Mouse (Mus musculus): ENCODE measurements around the gene Pbld2. TPM values are rescaled to one million over a fixed set of nuclear protein-coding genes. Genes with fewer than 3 reads are reported as not detected.

The Pbld2 gene
- polyA plus RNA-seq, 1 experiment: 1.7 TPM

- DNase-seq (ENCODE audit: low read depth): peak; percentile 95
Observed at GRCm38 (mm10) chr10:63026156-63026794, 2.2 kb downstream of the Pbld2 start.

GRCm38 (mm10) chr10:63026795-63027160 lies 2.7 kb downstream of the Pbld2 start:
- no peak for TF ChIP-seq CTCF (IDR thresholded peaks at IDR 0.05; ENCODE audit: borderline replicate concordance, extremely low read depth, insufficient read depth, insufficient read length)
- no peak for TF ChIP-seq POLR2A (IDR thresholded peaks at IDR 0.05; ENCODE audit: borderline replicate concordance, extremely low read depth, insufficient read depth, insufficient read length, poor library complexity, severe bottlenecking)
- DNase-seq (ENCODE audit: low read depth): peak; percentile 56

More at GRCm38 (mm10) chr10:63026156-63026794, 2.2 kb downstream of the Pbld2 start:
- TF ChIP-seq CTCF (IDR thresholded peaks at IDR 0.05; ENCODE audit: borderline replicate concordance, extremely low read depth, insufficient read depth, insufficient read length): no peak
- TF ChIP-seq POLR2A (IDR thresholded peaks at IDR 0.05; ENCODE audit: borderline replicate concordance, extremely low read depth, insufficient read depth, insufficient read length, poor library complexity, severe bottlenecking): no peak

- TF ChIP-seq CTCF (IDR thresholded peaks at IDR 0.05; ENCODE audit: borderline replicate concordance, extremely low read depth, insufficient read depth, insufficient read length): no peak
- TF ChIP-seq POLR2A (IDR thresholded peaks at IDR 0.05; ENCODE audit: borderline replicate concordance, extremely low read depth, insufficient read depth, insufficient read length, poor library complexity, severe bottlenecking): no peak
- DNase-seq (ENCODE audit: low read depth): no peak
Observed at GRCm38 (mm10) chr10:63027376-63028161, 3.5 kb downstream of the Pbld2 start.

GRCm38 (mm10) chr10:63028396-63028795 lies 4.3 kb downstream of the Pbld2 start:
- DNase-seq (ENCODE audit: low read depth): no peak
- TF ChIP-seq POLR2A (IDR thresholded peaks at IDR 0.05; ENCODE audit: borderline replicate concordance, extremely low read depth, insufficient read depth, insufficient read length, poor library complexity, severe bottlenecking) (no peak), CTCF (IDR thresholded peaks at IDR 0.05; ENCODE audit: borderline replicate concordance, extremely low read depth, insufficient read depth, insufficient read length) (no peak)

GRCm38 (mm10) chr10:63032267-63032666 lies 8.2 kb downstream of the Pbld2 start:
- DNase-seq (ENCODE audit: low read depth): no peak
- no peak for TF ChIP-seq POLR2A (IDR thresholded peaks at IDR 0.05; ENCODE audit: borderline replicate concordance, extremely low read depth, insufficient read depth, insufficient read length, poor library complexity, severe bottlenecking)

GRCm38 (mm10) chr10:63032956-63033355 lies 8.8 kb downstream of the Pbld2 start:
- no peak for DNase-seq (ENCODE audit: low read depth)
- no peak for TF ChIP-seq POLR2A (IDR thresholded peaks at IDR 0.05; ENCODE audit: borderline replicate concordance, extremely low read depth, insufficient read depth, insufficient read length, poor library complexity, severe bottlenecking)
- TF ChIP-seq CTCF (IDR thresholded peaks at IDR 0.05; ENCODE audit: borderline replicate concordance, extremely low read depth, insufficient read depth, insufficient read length): no peak

GRCm38 (mm10) chr10:63038571-63039320 lies 14.6 kb downstream of the Pbld2 start:
- DNase-seq (ENCODE audit: low read depth): no peak
- TF ChIP-seq CTCF (IDR thresholded peaks at IDR 0.05; ENCODE audit: borderline replicate concordance, extremely low read depth, insufficient read depth, insufficient read length): no peak
- TF ChIP-seq POLR2A (IDR thresholded peaks at IDR 0.05; ENCODE audit: borderline replicate concordance, extremely low read depth, insufficient read depth, insufficient read length, poor library complexity, severe bottlenecking): no peak

- no peak for TF ChIP-seq CTCF (IDR thresholded peaks at IDR 0.05; ENCODE audit: borderline replicate concordance, extremely low read depth, insufficient read depth, insufficient read length)
- no peak for TF ChIP-seq POLR2A (IDR thresholded peaks at IDR 0.05; ENCODE audit: borderline replicate concordance, extremely low read depth, insufficient read depth, insufficient read length, poor library complexity, severe bottlenecking)
- no peak for DNase-seq (ENCODE audit: low read depth)
Observed at GRCm38 (mm10) chr10:63039867-63040628, 15.9 kb downstream of the Pbld2 start.

- TF ChIP-seq CTCF (IDR thresholded peaks at IDR 0.05; ENCODE audit: borderline replicate concordance, extremely low read depth, insufficient read depth, insufficient read length): 0 out of 2 replicates have a peak, but pooled peaks have one; percentile 2
- TF ChIP-seq POLR2A (IDR thresholded peaks at IDR 0.05; ENCODE audit: borderline replicate concordance, extremely low read depth, insufficient read depth, insufficient read length, poor library complexity, severe bottlenecking): no peak
- DNase-seq (ENCODE audit: low read depth): peak; percentile 14
Observed at GRCm38 (mm10) chr10:63043154-63043553, 19.0 kb downstream of the Pbld2 start.

GRCm38 (mm10) chr10:63047751-63048150 lies 23.6 kb downstream of the Pbld2 start:
- TF ChIP-seq POLR2A (IDR thresholded peaks at IDR 0.05; ENCODE audit: borderline replicate concordance, extremely low read depth, insufficient read depth, insufficient read length, poor library complexity, severe bottlenecking) (no peak), CTCF (IDR thresholded peaks at IDR 0.05; ENCODE audit: borderline replicate concordance, extremely low read depth, insufficient read depth, insufficient read length) (no peak)

GRCm38 (mm10) chr10:63049106-63049505 lies 25.0 kb downstream of the Pbld2 start:
- no peak for TF ChIP-seq CTCF (IDR thresholded peaks at IDR 0.05; ENCODE audit: borderline replicate concordance, extremely low read depth, insufficient read depth, insufficient read length)
- TF ChIP-seq POLR2A (IDR thresholded peaks at IDR 0.05; ENCODE audit: borderline replicate concordance, extremely low read depth, insufficient read depth, insufficient read length, poor library complexity, severe bottlenecking): no peak
- DNase-seq (ENCODE audit: low read depth): no peak

More at GRCm38 (mm10) chr10:63047751-63048150, 23.6 kb downstream of the Pbld2 start:
- DNase-seq (ENCODE audit: low read depth): no peak
